Mouse (Mus musculus) heart, adult 2 months (tissue): ENCODE results near the gene Tuba1b.

Source experiments
- CTCF ChIP-seq: fragments of 200-600 bp; IDR thresholded peaks from 2 replicates; pipeline ENCODE4 v1.8.1; 2022; ENCODE audit warnings: antibody characterized with exemption, mild to moderate bottlenecking, moderate library complexity
- EP300 ChIP-seq: fragments of 200-500 bp; IDR thresholded peaks from 2 replicates; pipeline ENCODE4 v1.6.1; 2011; ENCODE audit warnings: low read depth, low read length, control low read depth; ENCODE audit not compliant: insufficient read depth

GRCm38 (mm10) chr15:98969372-98970101 lies 35.2 kb upstream of the Tuba1b start:
- TF ChIP-seq CTCF (no peak), EP300 (no peak)
